Mouse (Mus musculus): ENCODE data around the gene 2810408A11Rik.
A peak's percentile ranks its signal among the peaks of the same experiment; 100 is the strongest.

GRCm38 (mm10) chr11:69880506-69880852 is 20.3 kb downstream of the 2810408A11Rik start:
- TF ChIP-seq POLR2A (IDR thresholded peaks at IDR 0.05; ENCODE audit: borderline replicate concordance, extremely low read depth, insufficient read depth, insufficient read length, poor library complexity, severe bottlenecking) = no peak
- peak; percentile 84 for TF ChIP-seq CTCF (IDR thresholded peaks at IDR 0.05; ENCODE audit: borderline replicate concordance, extremely low read depth, insufficient read depth, insufficient read length)
